Mouse (Mus musculus) intestine, embryonic 16.5 days (tissue): ENCODE measurements around the gene Rspo1. TPM values are rescaled to one million over a fixed set of nuclear protein-coding genes. Genes with fewer than 3 reads are reported as not detected.
A peak's percentile ranks its signal among the peaks of the same experiment; 100 is the strongest.
"Not testable (repeated sequence)": the region's sequence is repeated elsewhere in the genome, so short reads cannot be mapped to it uniquely, and the experiment has no call there.

ENCODE experiments used
- ATAC-seq: fragments of 200-750 bp; cut with Nextera tagmentation; 2 replicates; pipeline ENCODE4 v1.8.0; 2017; ENCODE audit warnings: moderate TSS enrichment, moderate library complexity
- H3K27ac ChIP-seq: fragments of 300-500 bp; sonication (generic); 2 replicates; pipeline ENCODE4 v1.5.1; 2014; ENCODE audit warnings: mild to moderate bottlenecking, low read length
- H3K27me3 ChIP-seq: fragments of 300-500 bp; sonication (generic); replicated peaks from 2 replicates; pipeline ENCODE4 v1.6.1; 2014; ENCODE audit warnings: low read length, control low read depth, mixed read lengths; ENCODE audit not compliant: control insufficient read depth, insufficient read depth
- H3K36me3 ChIP-seq: fragments of 300-500 bp; sonication (generic); 2 replicates; pipeline ENCODE4 v1.6.1; 2014; ENCODE audit warnings: low read length, control low read depth; ENCODE audit not compliant: control insufficient read depth, insufficient read depth
- H3K4me1 ChIP-seq: fragments of 300-500 bp; sonication (generic); 2 replicates; pipeline ENCODE4 v1.6.1; 2014; ENCODE audit warnings: low read length, control low read depth, mixed read lengths; ENCODE audit not compliant: control insufficient read depth, insufficient read depth
- H3K4me2 ChIP-seq: fragments of 300-500 bp; sonication (generic); 2 replicates; pipeline ENCODE4 v1.6.1; 2014; ENCODE audit warnings: low read depth, low read length, control low read depth
- H3K4me3 ChIP-seq: fragments of 300-500 bp; sonication (generic); 2 replicates; pipeline ENCODE4 v1.5.1; 2014; ENCODE audit warnings: mild to moderate bottlenecking, low read length
- H3K9ac ChIP-seq: fragments of 300-500 bp; sonication (generic); 2 replicates; pipeline ENCODE4 v1.6.1; 2014; ENCODE audit warnings: low read depth, low read length
- H3K9me3 ChIP-seq: fragments of 300-500 bp; sonication (generic); 2 replicates; pipeline ENCODE4 v1.6.1; 2016; ENCODE audit warnings: low read length, control low read depth; ENCODE audit not compliant: control insufficient read depth
- WGBS: fragments of 180-500 bp; shearing (Covaris S2); extraction: QIAGEN DNeasy Blood & Tissue Kit; methylation state at CpG from one replicate; pipeline ENCODE4 v1.1.7; 2014; 5-methylcytosine and 5-hydroxymethylcytosine counted together
- polyA plus RNA-seq: library from polyadenylated mRNA; unstranded; fragments of >200 nt; fragmentation: Nextera tagmentation; extraction: Ambion mirVana; gene quantifications from 2 replicates; pipeline ENCODE4 v1.2.1, GENCODE M21; 2015

The Rspo1 gene
- polyA plus RNA-seq, result 6.0 and 8.0 TPM in 2 replicates

DNA sequence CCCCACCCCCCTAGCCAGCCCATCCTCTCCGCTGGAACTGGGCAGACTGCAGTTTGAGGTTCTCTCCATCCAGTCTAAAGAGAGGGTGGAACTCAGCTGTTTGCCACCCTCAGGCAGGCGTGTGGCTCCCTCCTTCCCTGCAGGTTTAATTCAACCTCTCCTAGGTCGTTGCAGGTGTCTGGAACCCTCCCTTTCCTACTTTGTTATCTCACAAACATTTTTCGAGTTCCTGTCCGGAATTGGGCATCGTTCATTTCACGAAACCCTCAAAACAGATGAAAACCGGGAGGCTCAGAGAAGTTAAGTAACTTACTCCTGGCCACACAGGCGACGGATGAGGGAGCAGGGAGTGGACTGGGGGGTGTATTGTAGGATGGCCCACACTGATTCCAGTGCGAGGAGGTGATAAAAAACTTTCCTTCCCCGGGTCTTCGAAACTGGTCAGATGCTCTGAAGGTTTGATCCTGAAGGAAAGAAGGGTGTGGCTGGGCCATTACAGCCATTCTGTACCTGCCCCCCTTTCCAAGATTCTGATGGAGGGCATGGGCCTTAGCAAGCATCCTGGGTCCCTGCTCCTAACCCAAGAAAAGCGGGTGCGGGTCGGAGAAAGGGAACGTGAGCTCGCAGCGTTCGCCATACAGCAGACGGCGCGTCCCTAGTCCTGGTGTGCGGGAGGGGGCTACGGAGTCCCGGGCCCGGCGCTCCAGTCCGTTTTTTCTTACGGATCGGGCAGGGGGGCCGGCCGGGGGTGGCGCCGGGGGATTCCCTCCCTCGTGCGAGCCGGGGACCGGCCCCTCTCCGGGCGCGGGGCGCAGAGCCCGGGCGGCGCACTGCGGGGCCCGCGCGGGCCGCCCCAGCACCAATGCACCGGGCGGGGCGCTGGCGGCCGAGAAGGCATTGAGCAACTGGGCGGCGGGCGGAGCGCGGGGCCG is at the start of gene Rspo1:
TSS of gene Rspo1 (plus strand) at position 760 of the 932 bp plus-strand sequence.
- peak; percentile 55 for ATAC-seq
- H3K27ac ChIP-seq, result no peak within 1 kb of the TSS
- H3K9me3 ChIP-seq, result no peaks in the 10 kb centered on the region
- H3K4me2 ChIP-seq, result peak within 1 kb of the TSS; percentile 70
- under 1% methylated on average over 39 of the region's 62 CpGs for WGBS
- peak within 1 kb of the TSS; percentile 54 for H3K9ac ChIP-seq
- H3K27me3 ChIP-seq, result peaks cover 73% of the 10 kb centered on the region
- H3K4me3 ChIP-seq, result peak within 1 kb of the TSS; percentile 51
- H3K4me1 ChIP-seq, result peaks cover 26% of the 10 kb centered on the region
- H3K36me3 ChIP-seq, result no peaks in the 10 kb centered on the region

DNA sequence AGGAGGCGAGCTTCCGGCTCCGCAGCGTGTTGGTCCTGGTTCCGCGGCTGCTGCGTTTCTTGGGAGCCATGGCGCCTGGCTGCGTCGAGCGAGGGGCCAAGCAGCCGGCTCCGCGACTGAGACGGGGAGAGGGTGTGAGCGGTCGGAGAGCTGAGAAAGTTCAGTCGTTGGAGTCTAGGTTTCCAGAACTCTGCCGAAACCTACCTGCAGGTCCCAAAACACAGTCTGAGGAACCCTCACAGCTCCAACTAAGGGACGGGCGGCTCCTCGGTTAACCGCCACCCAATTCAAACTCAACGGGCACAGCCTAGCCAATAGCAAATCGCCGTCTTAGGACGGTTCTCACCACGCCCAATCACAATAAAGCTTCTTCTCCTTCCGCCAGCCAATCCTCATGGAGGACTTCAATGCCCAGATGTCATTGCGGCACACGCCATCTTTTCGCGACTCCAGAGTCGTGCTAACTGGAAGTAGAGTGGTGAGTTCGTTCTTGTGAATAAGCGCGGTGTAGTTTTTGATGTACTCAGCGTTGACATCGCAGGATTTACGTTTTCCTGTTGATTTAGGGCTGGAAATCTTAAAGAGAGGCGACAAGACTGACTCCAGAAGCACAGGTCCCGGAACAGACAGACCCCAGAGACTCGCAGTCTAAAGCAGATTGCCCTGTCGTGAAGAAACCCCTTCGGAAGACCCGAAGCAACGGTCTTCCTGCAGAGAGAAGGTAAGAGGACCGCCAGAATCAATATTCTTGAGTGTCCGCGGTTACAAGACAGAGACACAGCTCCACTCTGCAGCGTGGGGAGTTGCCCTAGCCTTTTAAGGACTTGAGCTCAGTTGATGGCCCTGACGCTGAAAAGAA is 49.4 kb upstream of the Rspo1 start, which contains the start of gene 9930104L06Rik:
TSS of gene 9930104L06Rik (plus strand) at position 436 of the 859 bp plus-strand sequence.
- no peaks in the 10 kb centered on the region for H3K27me3 ChIP-seq
- peak within 1 kb of the TSS; percentile 88 for H3K4me2 ChIP-seq
- peaks cover 12% of the 10 kb centered on the region for H3K4me1 ChIP-seq
- H3K4me3 ChIP-seq, result peak within 1 kb of the TSS; percentile 79
- no peaks in the 10 kb centered on the region for H3K9me3 ChIP-seq
- H3K27ac ChIP-seq, result peak within 1 kb of the TSS; percentile 38; the same call in 1 of the 2 replicates
- under 1% methylated on average over 52 of the region's 52 CpGs for WGBS
- no peaks in the 10 kb centered on the region; the same call in 1 of the 2 replicates for H3K36me3 ChIP-seq
- ATAC-seq, result peak; percentile 100
- H3K9ac ChIP-seq, result peak within 1 kb of the TSS; percentile 79

DNA sequence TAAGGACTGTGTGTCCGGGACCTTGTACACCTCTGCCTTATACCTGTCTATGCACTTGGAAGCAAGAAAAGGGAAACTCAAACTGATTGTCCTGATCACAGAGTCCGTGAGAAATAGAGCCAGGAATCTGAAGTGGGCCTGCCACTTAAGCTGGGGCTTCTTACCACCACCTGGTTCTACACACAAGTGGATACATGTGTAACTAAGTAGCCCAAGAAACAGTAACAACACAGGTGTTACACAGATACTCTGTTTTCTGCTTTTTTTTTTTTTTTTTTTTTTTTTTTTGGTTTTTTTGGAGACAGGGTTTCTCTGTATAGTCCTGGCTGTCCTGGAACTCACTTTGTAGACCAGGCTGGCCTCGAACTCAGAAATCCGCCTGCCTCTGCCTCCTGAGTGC is 47.0 kb upstream of the Rspo1 start, which contains the start of gene Cdca8:
TSS of gene Cdca8 (minus strand) at position 101 of the 400 bp plus-strand sequence.
- not testable (repeated sequence) for H3K9me3 ChIP-seq, H3K4me3 ChIP-seq, H3K27ac ChIP-seq, H3K36me3 ChIP-seq, H3K9ac ChIP-seq, ATAC-seq, H3K27me3 ChIP-seq, H3K4me2 ChIP-seq
- H3K4me1 ChIP-seq, result peaks cover 12% of the 10 kb centered on the region
- WGBS, result 90% methylated on average over 4 of the region's 4 CpGs

- no peaks in the 10 kb centered on the region for H3K4me1 ChIP-seq
- no peaks in the 10 kb centered on the region; the same call in 1 of the 2 replicates for H3K36me3 ChIP-seq
- H3K27ac ChIP-seq, result no peak overlapping the region
- WGBS, result 5% methylated on average over 4 of the region's 4 CpGs
- ATAC-seq, result peak; percentile 26; the same call in 1 of the 2 replicates
- no peak overlapping the region for H3K9ac ChIP-seq
- no peak overlapping the region for H3K4me2 ChIP-seq
- H3K4me3 ChIP-seq, result no peak overlapping the region
- H3K27me3 ChIP-seq, result no peaks in the 10 kb centered on the region
- no peaks in the 10 kb centered on the region for H3K9me3 ChIP-seq
Measured at GRCm38 (mm10) chr4:124943022-124943421, 43.2 kb upstream of the Rspo1 start.

GRCm38 (mm10) chr4:124943781-124944180 is 42.4 kb upstream of the Rspo1 start:
- ATAC-seq, result no peak
- no peak overlapping the region for H3K9ac ChIP-seq
- no peak overlapping the region for H3K27ac ChIP-seq
- H3K4me1 ChIP-seq, result no peaks in the 10 kb centered on the region
- no peak overlapping the region for H3K4me2 ChIP-seq
- no peaks in the 10 kb centered on the region for H3K9me3 ChIP-seq
- H3K4me3 ChIP-seq, result no peak overlapping the region
- no peaks in the 10 kb centered on the region; the same call in 1 of the 2 replicates for H3K36me3 ChIP-seq
- WGBS, result 92% methylated on average over 5 of the region's 5 CpGs
- no peaks in the 10 kb centered on the region for H3K27me3 ChIP-seq

- no peaks in the 10 kb centered on the region for H3K9me3 ChIP-seq
- no peak for ATAC-seq
- no peak overlapping the region for H3K9ac ChIP-seq
- H3K4me2 ChIP-seq, result no peak overlapping the region
- 65% methylated on average over 2 of the region's 2 CpGs for WGBS
- no peak overlapping the region for H3K27ac ChIP-seq
- H3K4me3 ChIP-seq, result no peak overlapping the region
- H3K4me1 ChIP-seq, result no peaks in the 10 kb centered on the region
- no peaks in the 10 kb centered on the region for H3K27me3 ChIP-seq
- no peaks in the 10 kb centered on the region; the same call in 1 of the 2 replicates for H3K36me3 ChIP-seq
Measured at GRCm38 (mm10) chr4:124944961-124945360, 41.3 kb upstream of the Rspo1 start.

DNA sequence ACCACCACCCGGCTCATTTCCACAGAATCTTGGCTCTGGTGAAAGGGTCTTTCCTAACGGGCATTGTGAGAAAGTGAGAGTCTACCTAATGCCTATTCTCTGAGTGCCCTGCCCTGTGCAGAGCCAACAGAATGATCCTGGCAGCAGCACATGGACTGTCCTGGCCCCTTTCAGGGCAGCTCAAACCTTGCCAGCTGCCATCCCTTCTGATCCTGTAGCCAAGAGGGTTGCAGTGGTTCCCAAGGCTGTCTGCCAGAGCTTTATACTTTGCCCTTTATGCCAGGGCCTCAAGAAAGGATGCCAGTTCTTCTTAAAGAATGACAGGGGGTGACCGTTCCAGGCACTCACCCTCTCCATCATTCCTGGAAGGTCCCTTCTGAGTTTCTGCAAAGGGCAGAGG is 36.7 kb upstream of the Rspo1 start:
- no peaks in the 10 kb centered on the region for H3K36me3 ChIP-seq
- H3K4me1 ChIP-seq, result peaks cover 8% of the 10 kb centered on the region; the same call in 1 of the 2 replicates
- no peak overlapping the region for H3K9ac ChIP-seq
- H3K27ac ChIP-seq, result no peak overlapping the region
- no peak for ATAC-seq
- no peak overlapping the region for H3K4me3 ChIP-seq
- WGBS, result 73% methylated on average over 3 of the region's 3 CpGs
- no peak overlapping the region for H3K4me2 ChIP-seq
- H3K27me3 ChIP-seq, result 0 out of 2 replicates have a peak, but pooled peaks cover 5% of the 10 kb centered on the region
- H3K9me3 ChIP-seq, result no peaks in the 10 kb centered on the region

- peak; percentile 28; the same call in 1 of the 2 replicates for ATAC-seq
- Histone ChIP-seq H3K27ac (no peak overlapping the region), H3K4me3 (no peak overlapping the region), H3K9me3 (no peaks in the 10 kb centered on the region), H3K36me3 (no peaks in the 10 kb centered on the region), H3K27me3 (peaks cover 5% of the 10 kb centered on the region; the same call in 1 of the 2 replicates), H3K4me2 (peak overlapping the region; percentile 9; the same call in 1 of the 2 replicates), H3K9ac (no peak overlapping the region), H3K4me1 (peaks cover 8% of the 10 kb centered on the region; the same call in 1 of the 2 replicates)
- 39% methylated on average over 21 of the region's 21 CpGs for WGBS
Measured at GRCm38 (mm10) chr4:124950181-124951035, 35.8 kb upstream of the Rspo1 start.
